Comparison of ENCODE assay signal across 22 mouse cellular contexts in the genomic region with DNA sequence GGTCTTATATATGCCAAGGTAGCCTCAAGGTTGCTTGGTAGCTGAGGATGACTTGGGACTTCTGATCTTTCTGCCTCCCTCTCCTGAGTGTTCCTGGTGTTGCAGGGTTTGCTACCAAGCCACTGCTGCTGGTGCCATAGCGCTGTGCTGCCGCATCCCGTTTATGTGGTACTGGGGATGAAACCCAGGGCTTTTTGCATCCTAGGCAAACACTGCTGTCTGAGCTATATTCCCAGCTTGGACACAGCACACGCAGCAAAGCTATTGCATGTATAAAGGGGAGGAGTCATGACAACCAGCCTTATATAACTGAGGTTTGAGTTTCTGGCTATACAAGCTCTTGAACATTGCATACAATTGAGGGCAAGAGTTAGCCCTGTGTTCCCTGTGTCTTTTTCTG. TPM values are rescaled to one million over a fixed set of nuclear protein-coding genes. Genes with fewer than 3 reads are reported as not detected.
DNase-seq lines count a peak whose midpoint lies in the region; ATAC-seq lines count a peak whose summit lies in the region.
"Had no signal": no experiment of that assay in that cellular context is flagged by ENCODE, and none has a peak within 500 bp of the region (broad histone marks: within the 10 kb centered on the region; RNA-seq: fewer than 3 reads in every experiment).

No protein-coding gene starts in this region.

- peak; percentile 33 for ATAC-seq in CD4-positive, CD25-positive, alpha-beta regulatory T cell, adult 4 months
- peak; percentile 18 to 27; a peak in 3 of 4 replicates for ATAC-seq in hematopoietic stem cell, adult 5-6 weeks (replicated peaks in 1 of 2; ENCODE audit: insufficient read depth in 1 of 2, low FRiP score in 2 of 2, low TSS enrichment in 1 of 2, low read depth in 1 of 2, poor library complexity in 2 of 2, severe bottlenecking in 2 of 2)
- ATAC-seq: forebrain, embryonic 16.5 days; intestine, embryonic 16.5 days; midbrain, embryonic 15.5 days; Patski had no signal

- DNase-seq in adrenal gland, postnatal 14 days = peak; percentile 4
- no peak for DNase-seq in adrenal gland, adult 18-20 months (ENCODE audit: low spot score in 2 of 2)
- DNase-seq in thymus, postnatal 0 days (ENCODE audit: low spot score) = peak; percentile 52
- no peak for DNase-seq in urinary bladder, adult 2 months (ENCODE audit: low spot score)
- DNase-seq in kidney, postnatal 4 days = no peak
- DNase-seq in kidney, adult 9 months = no peak
- DNase-seq: adrenal gland, postnatal 10 days; cerebellum, postnatal 10 days; gastrocnemius, postnatal 25 days; heart, adult 2 months; heart, postnatal 36 days; lung, embryonic 14.5 days; lung, postnatal 36 days had no signal

RNA-seq across cellular contexts. Expression of a gene that starts 0.6 kb away (rescaled TPM):
- total RNA-seq in adrenal gland, postnatal 14 days (2021) = 0.93 and 6.9 TPM in 2 replicates
- under 1 TPM; 0.38 to 0.46 TPM for total RNA-seq in adrenal gland, adult 18-20 months (2021)
- polyA plus RNA-seq in CD4-positive, CD25-positive, alpha-beta regulatory T cell, adult 4 months (2017; shearing (Covaris generic)) = 100 to 1,000 TPM; 638 to 724 TPM
- 170 and 196 TPM in 2 replicates for total RNA-seq in hematopoietic stem cell, adult 5-6 weeks (2017)
- 175 and 252 TPM in 2 replicates for polyA plus RNA-seq in thymus, postnatal 0 days (2015; fragmentation: Nextera tagmentation; extraction: Ambion mirVana)
- 0.59 and 0.83 TPM in 2 replicates for polyA plus RNA-seq in urinary bladder, adult 2 months (2012; rRNA removed)
- total RNA-seq: layer of hippocampus, postnatal 10 days; left cerebral cortex, adult 2 months; left cerebral cortex, postnatal 36 days had no signal

RNA-seq across cellular contexts. Expression of a gene that starts 5.8 kb away (rescaled TPM):
- total RNA-seq in adrenal gland, postnatal 14 days (2021) = 12.6 and 14.0 TPM in 2 replicates
- 10 to 100 TPM; 10.9 to 19.5 TPM for total RNA-seq in adrenal gland, adult 18-20 months (2021)
- polyA plus RNA-seq in CD4-positive, CD25-positive, alpha-beta regulatory T cell, adult 4 months (2017; shearing (Covaris generic)) = 100 to 1,000 TPM in 1 of 2 experiments, 10 to 100 TPM in 1; 88.2 to 156 TPM
- total RNA-seq in hematopoietic stem cell, adult 5-6 weeks (2017) = 23.1 and 29.7 TPM in 2 replicates
- polyA plus RNA-seq in thymus, postnatal 0 days (2015; fragmentation: Nextera tagmentation; extraction: Ambion mirVana) = 42.5 and 53.1 TPM in 2 replicates
- 16.6 and 19.7 TPM in 2 replicates for polyA plus RNA-seq in urinary bladder, adult 2 months (2012; rRNA removed)

RNA-seq across cellular contexts. Expression of a gene that starts 22.1 kb away (rescaled TPM):
- total RNA-seq in adrenal gland, postnatal 14 days (2021) = 31.8 and 42.6 TPM in 2 replicates
- total RNA-seq in adrenal gland, adult 18-20 months (2021) = 10 to 100 TPM; 33.5 to 39.1 TPM
- 10 to 100 TPM; 17.0 to 28.4 TPM for polyA plus RNA-seq in CD4-positive, CD25-positive, alpha-beta regulatory T cell, adult 4 months (2017; shearing (Covaris generic))
- total RNA-seq in hematopoietic stem cell, adult 5-6 weeks (2017) = 7.7 and 13.7 TPM in 2 replicates
- polyA plus RNA-seq in thymus, postnatal 0 days (2015; fragmentation: Nextera tagmentation; extraction: Ambion mirVana) = 61.0 and 75.3 TPM in 2 replicates
- 29.0 and 37.2 TPM in 2 replicates for polyA plus RNA-seq in urinary bladder, adult 2 months (2012; rRNA removed)

RNA-seq across cellular contexts. Expression of a gene that starts 45.8 kb away (rescaled TPM):
- 222 and 232 TPM in 2 replicates for total RNA-seq in adrenal gland, postnatal 14 days (2021)
- total RNA-seq in adrenal gland, adult 18-20 months (2021) = 100 to 1,000 TPM; 161 to 206 TPM
- polyA plus RNA-seq in CD4-positive, CD25-positive, alpha-beta regulatory T cell, adult 4 months (2017; shearing (Covaris generic)) = 10 to 100 TPM; 67.5 to 77.7 TPM
- 72.6 and 78.6 TPM in 2 replicates for total RNA-seq in hematopoietic stem cell, adult 5-6 weeks (2017)
- 281 and 294 TPM in 2 replicates for polyA plus RNA-seq in thymus, postnatal 0 days (2015; fragmentation: Nextera tagmentation; extraction: Ambion mirVana)
- polyA plus RNA-seq in urinary bladder, adult 2 months (2012; rRNA removed) = 69.8 and 72.9 TPM in 2 replicates

RNA-seq across cellular contexts. Expression of a gene that starts 45.9 kb away (rescaled TPM):
- 43.2 and 45.2 TPM in 2 replicates for total RNA-seq in adrenal gland, postnatal 14 days (2021)
- total RNA-seq in adrenal gland, adult 18-20 months (2021) = 10 to 100 TPM; 15.3 to 17.1 TPM
- polyA plus RNA-seq in CD4-positive, CD25-positive, alpha-beta regulatory T cell, adult 4 months (2017; shearing (Covaris generic)) = 10 to 100 TPM; 22.6 to 49.4 TPM
- 199 and 281 TPM in 2 replicates for total RNA-seq in hematopoietic stem cell, adult 5-6 weeks (2017)
- 130 and 153 TPM in 2 replicates for polyA plus RNA-seq in thymus, postnatal 0 days (2015; fragmentation: Nextera tagmentation; extraction: Ambion mirVana)
- polyA plus RNA-seq in urinary bladder, adult 2 months (2012; rRNA removed) = 17.3 and 24.3 TPM in 2 replicates

Comparison
In these comparisons a context has a peak if more than half of its experiments do, and no peak if none do; other contexts are left out.
1. DNase-seq: peak in adrenal gland, postnatal 14 days (single experiment) and thymus, postnatal 0 days (single experiment); none in adrenal gland, adult 18-20 months (0 of 2), urinary bladder, adult 2 months (single experiment), kidney, postnatal 4 days (0 of 2) and kidney, adult 9 months (single experiment).
2. RNA of a gene that starts 0.6 kb away (total RNA-seq): 170 to 196 TPM in hematopoietic stem cell, adult 5-6 weeks; 0.93 to 6.9 TPM in adrenal gland, postnatal 14 days and 0.38 to 0.46 TPM in adrenal gland, adult 18-20 months; every median in the first group is over 10 times any median in the second.